Mouse (Mus musculus) thymus, adult 2 months (tissue): ENCODE data around the gene Tmem37.

ENCODE experiments used
- CTCF ChIP-seq: fragments of 200-500 bp; IDR thresholded peaks from 2 replicates; pipeline ENCODE4 v1.5.1; 2012; ENCODE audit warnings: mild to moderate bottlenecking, control low read depth, low read length, moderate library complexity, borderline replicate concordance; ENCODE audit not compliant: control insufficient read depth, poor library complexity, insufficient read depth; ENCODE audit errors: extremely low read depth
- POLR2A ChIP-seq: fragments of 200-500 bp; IDR thresholded peaks from 2 replicates; pipeline ENCODE4 v1.6.1; 2012; ENCODE audit warnings: mild to moderate bottlenecking, low read length, control low read depth, moderate library complexity; ENCODE audit not compliant: control insufficient read depth, poor library complexity, insufficient read depth; ENCODE audit errors: extremely low read depth

- TF ChIP-seq POLR2A = no peak
- no peak for TF ChIP-seq CTCF
Measured at GRCm38 (mm10) chr1:120057674-120058430, 16.0 kb downstream of the Tmem37 start.
